ENCODE assay signal across 23 mouse cellular contexts in genomic region chr12:31836211-31836610, GRCm38 (mm10).
DNase-seq lines count a peak whose midpoint lies in the region; TF ChIP-seq lines count a peak whose summit lies in the region.
"Had no signal": no experiment of that assay in that cellular context is flagged by ENCODE, and none has a peak within 500 bp of the region (broad histone marks: within the 10 kb centered on the region; RNA-seq: fewer than 3 reads in every experiment).

No protein-coding gene starts in this region.

- peak; percentile 2 for DNase-seq in embryo, embryonic 11 days
- DNase-seq in embryo, embryonic 10.5 days (ENCODE audit: low spot score): no peak
- DNase-seq in ES-E14 (ENCODE audit: low read depth, low spot score): peak; percentile 36
- DNase-seq in WW6 (ENCODE audit: low read depth, low spot score): peak; percentile 28
- no peak for DNase-seq in heart, adult 9 months (ENCODE audit: low spot score in 2 of 2)
- DNase-seq in left cerebral cortex, postnatal 14 days (ENCODE audit: low spot score in 2 of 2): no peak
- DNase-seq in thymus, adult 18-20 months: no peak
- DNase-seq: adrenal gland, adult 8-10 months; adrenal gland, postnatal 14 days; adrenal gland, postnatal 36 days; B cell, adult 2 months; cerebellum, adult 11-12 months; cerebellum, adult 2 months; cerebellum, adult 9-10 months; cerebellum, postnatal 10 days; cerebellum, postnatal 25 days had no signal

- no peak for TF ChIP-seq POLR2A in ES-Bruce4 (IDR thresholded peaks at IDR 0.05; ENCODE audit: insufficient read depth, low read length)

- H3K4me3 ChIP-seq in ES-Bruce4 (ENCODE audit: low read depth, low read length) (no peak overlapping the region), ES-E14 (ENCODE audit: insufficient read depth in 1 of 2, low read depth in 1 of 2, low read length in 2 of 2, poor library complexity in 1 of 2, severe bottlenecking in 1 of 2) (no peak overlapping the region)
- H3K4me3 ChIP-seq: embryonic facial prominence, embryonic 10.5 days; embryonic facial prominence, embryonic 12.5 days; erythroblast, embryonic 14.5 days; forebrain, embryonic 10.5 days; forebrain, embryonic 12.5 days had no signal

- in situ Hi-C loops in ES-E14 (cut with MboI; ENCODE audit: low sequenced_read_pairs in 2 of 2, unreplicated experiment in 2 of 2): no loop called here

- no peak for TF ChIP-seq EP300 in ES-Bruce4 (IDR thresholded peaks at IDR 0.05; ENCODE audit: insufficient read depth, low read depth, low read length)

- H3K27me3 ChIP-seq in ES-Bruce4 (ENCODE audit: control insufficient read depth, insufficient read depth, low read length, poor library complexity, severe bottlenecking): no peaks in the 10 kb centered on the region
- H3K27me3 ChIP-seq: CH12.LX; embryonic facial prominence, embryonic 12.5 days; forebrain, embryonic 12.5 days had no signal

- H3K36me3 ChIP-seq in ES-Bruce4 (ENCODE audit: control insufficient read depth, insufficient read depth, low read length, poor library complexity, severe bottlenecking) (no peaks in the 10 kb centered on the region), ES-E14 (ENCODE audit: control insufficient read depth, insufficient read depth, low read length, poor library complexity, severe bottlenecking) (no peaks in the 10 kb centered on the region)
- H3K36me3 ChIP-seq: embryonic facial prominence, embryonic 10.5 days; embryonic facial prominence, embryonic 12.5 days; forebrain, embryonic 10.5 days; forebrain, embryonic 12.5 days had no signal

- H3K27ac ChIP-seq in ES-Bruce4 (ENCODE audit: insufficient read depth, low read length) (peak overlapping the region; percentile 98), ES-E14 (ENCODE audit: insufficient read depth, low read depth, low read length, poor library complexity, severe bottlenecking) (peak overlapping the region; percentile 72; the same call in 1 of the 2 replicates)
- H3K27ac ChIP-seq: embryonic facial prominence, embryonic 10.5 days; embryonic facial prominence, embryonic 12.5 days; forebrain, embryonic 12.5 days had no signal

- H3K9ac ChIP-seq in ES-Bruce4 (ENCODE audit: low read depth, poor library complexity, severe bottlenecking) (no peak overlapping the region), ES-E14 (ENCODE audit: insufficient read depth, low read depth, low read length, poor library complexity, severe bottlenecking) (no peak overlapping the region)
- H3K9ac ChIP-seq: embryonic facial prominence, embryonic 12.5 days; forebrain, embryonic 12.5 days had no signal

- no peak for TF ChIP-seq CTCF in ES-Bruce4 (IDR thresholded peaks at IDR 0.05; ENCODE audit: low read depth, low read length)

- H3K9me3 ChIP-seq in ES-Bruce4 (replicated peaks; ENCODE audit: control insufficient read depth, insufficient read depth, low read length, poor library complexity, severe bottlenecking) (no peaks in the 10 kb centered on the region), ES-E14 (ENCODE audit: control insufficient read depth, insufficient read depth, low read depth, low read length) (no peaks in the 10 kb centered on the region)
- H3K9me3 ChIP-seq: embryonic facial prominence, embryonic 10.5 days; embryonic facial prominence, embryonic 12.5 days; forebrain, embryonic 10.5 days; forebrain, embryonic 12.5 days had no signal

- H3K4me1 ChIP-seq in ES-Bruce4 (ENCODE audit: control insufficient read depth, insufficient read depth, low read length): peaks cover 4% of the 10 kb centered on the region
- H3K4me1 ChIP-seq in ES-E14 (ENCODE audit: control insufficient read depth in 2 of 2, insufficient read depth in 2 of 2, low read length in 2 of 2, poor library complexity in 1 of 2): peaks cover 3 to 8% of the 10 kb centered on the region in 2 experiments
- H3K4me1 ChIP-seq: embryonic facial prominence, embryonic 12.5 days had no signal

- intact Hi-C loops in left cerebral cortex, postnatal 14 days (cut with DNase I): no loop called here

TF ChIP-seq in ES-E14, 5 proteins besides CTCF, POLR2A, EP300 and RAD21:
- TF ChIP-seq HCFC1 (IDR thresholded peaks at IDR 0.05; ENCODE audit: borderline replicate concordance, insufficient read depth, low read length): no peak
- no peak for TF ChIP-seq ZC3H11A (IDR thresholded peaks at IDR 0.05; ENCODE audit: borderline replicate concordance, low read depth, low read length)

Comparison
In these comparisons a context has a peak if more than half of its experiments do, and no peak if none do; other contexts are left out.
1. DNase-seq: peak in embryo, embryonic 11 days (single experiment), ES-E14 (single experiment) and WW6 (single experiment); none in embryo, embryonic 10.5 days (single experiment), heart, adult 9 months (0 of 2), left cerebral cortex, postnatal 14 days (0 of 2) and thymus, adult 18-20 months (0 of 2).